Mouse (Mus musculus): ENCODE results near the gene Hbs1l.

DNA sequence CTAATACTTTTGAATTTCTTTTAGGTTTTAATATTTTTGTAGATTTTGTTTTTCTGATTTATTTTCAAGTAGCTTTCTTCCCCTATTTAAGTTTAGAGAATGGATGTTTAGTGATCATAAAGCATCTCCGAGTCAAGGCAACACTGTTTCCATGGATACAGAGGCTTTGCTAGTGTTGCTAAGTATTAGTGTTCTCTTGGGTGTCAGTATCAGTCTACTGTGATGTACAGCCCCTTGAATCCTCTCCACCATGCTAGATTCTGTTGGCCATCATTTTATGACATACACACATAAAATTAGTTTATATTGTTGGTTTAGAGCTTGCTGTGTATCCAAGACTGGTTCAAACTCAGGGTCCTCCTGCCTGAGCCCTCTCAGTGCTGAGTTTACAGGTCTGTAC is 20.3 kb downstream of the Hbs1l start:
- TF ChIP-seq CTCF (IDR thresholded peaks at IDR 0.05; ENCODE audit: control insufficient read depth, insufficient read depth, low read length) (no peak), POLR2A (IDR thresholded peaks at IDR 0.05; ENCODE audit: borderline replicate concordance, control insufficient read depth, low read depth, low read length) (no peak)

Data from bone marrow, adult 2 months (tissue).